Mouse (Mus musculus) bone marrow macrophage, adult 2 months (primary cell): ENCODE measurements around the gene Rab31.

Experiments
- CTCF ChIP-seq: IDR thresholded peaks from 2 replicates; pipeline ENCODE4 v1.5.1; 2012; ENCODE audit warnings: low read depth, mild to moderate bottlenecking, low read length, moderate library complexity
- POLR2A ChIP-seq: IDR thresholded peaks from 2 replicates; pipeline ENCODE4 v1.6.1; 2012; ENCODE audit warnings: mild to moderate bottlenecking, low read depth, low read length, borderline replicate concordance

DNA sequence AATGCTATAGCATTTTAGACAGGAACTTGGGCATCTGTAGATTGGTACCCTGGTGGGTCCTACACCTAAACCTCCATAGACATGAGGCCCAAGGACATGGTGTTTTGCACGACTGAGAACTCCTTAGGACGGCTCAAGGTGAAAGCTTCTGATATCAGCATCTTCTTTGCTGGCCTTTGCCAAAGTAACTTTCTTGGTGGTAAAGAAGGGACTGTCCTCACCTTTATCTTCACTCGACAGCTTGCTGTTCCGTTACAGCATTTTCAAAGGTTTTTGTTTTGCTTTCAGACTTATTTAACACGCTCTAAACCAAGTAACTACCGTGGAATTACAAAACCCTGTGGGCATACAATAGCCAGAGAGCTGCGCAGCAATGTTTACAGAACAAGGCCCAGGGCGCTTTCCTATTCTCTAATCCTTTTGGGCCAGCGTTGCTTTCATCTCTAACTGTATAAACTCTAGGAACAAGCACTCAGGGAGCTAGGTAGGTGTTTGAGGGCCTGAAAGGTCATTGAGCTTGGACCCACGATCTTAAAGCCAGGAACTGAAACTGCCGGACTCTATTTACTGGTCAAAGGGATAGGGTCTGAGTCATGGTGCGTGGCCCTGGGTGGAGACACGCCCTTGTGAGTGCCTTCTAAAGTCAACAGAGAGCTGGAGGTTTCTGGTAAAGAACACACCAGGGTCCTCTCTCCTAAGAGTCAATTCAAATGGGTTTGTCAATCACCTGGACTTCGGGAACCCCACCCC lies 109.0 kb downstream of the Rab31 start:
- TF ChIP-seq CTCF = no peak
- no peak for TF ChIP-seq POLR2A
